Mouse (Mus musculus) liver, adult 2 months (tissue): Measurements from ENCODE around the gene Agbl1.

ENCODE experiments used
- CTCF ChIP-seq: fragments of 200-500 bp; IDR thresholded peaks from 2 replicates; pipeline ENCODE4 v1.5.1; 2011; ENCODE audit warnings: low read depth, low read length, control low read depth
- POLR2A ChIP-seq: fragments of 200-500 bp; IDR thresholded peaks from 2 replicates; pipeline ENCODE4 v1.6.1; 2011; ENCODE audit warnings: low read length, control low read depth; ENCODE audit not compliant: insufficient read depth; ENCODE audit errors: extremely low read depth

DNA sequence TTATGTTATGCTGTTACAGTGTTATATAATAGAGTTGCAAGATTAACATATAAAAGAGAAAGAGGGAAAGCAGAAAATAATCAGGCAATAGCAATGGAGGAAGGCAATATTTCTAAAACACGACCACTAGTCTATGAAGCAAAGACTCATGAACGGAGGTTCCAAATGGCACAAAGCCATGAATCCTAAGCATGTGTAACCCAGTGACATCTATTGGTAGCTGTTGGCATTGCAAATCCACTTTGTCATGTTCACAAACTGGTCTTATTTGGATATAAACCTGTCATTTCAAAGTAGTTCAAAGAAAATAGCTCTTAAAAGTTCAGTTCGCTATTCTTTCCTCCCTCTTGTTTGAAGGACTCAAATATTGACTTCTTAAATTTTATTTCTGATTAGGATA, 124.8 kb downstream of the Agbl1 start:
- TF ChIP-seq CTCF (0 out of 2 replicates have a peak, but pooled peaks have one; percentile 14), POLR2A (no peak)
